Mouse (Mus musculus) MEL (cell line): ENCODE measurements around the gene Utp11.

Experiments
- CTCF ChIP-seq, 3 experiments: IDR thresholded peaks in 2 of 3; conservative IDR thresholded peaks in 1 of 3; 2 replicates each; pipeline ENCODE4 v1.5.1; 2011 to 2012; ENCODE audit warnings: low read length in 3 of 3, low read depth in 2 of 3, mild to moderate bottlenecking in 2 of 3, improper control_type of control experiment in 1 of 3, inconsistent platforms in 1 of 3, mixed read lengths in 1 of 3, moderate library complexity in 1 of 3; ENCODE audit not compliant: control insufficient read depth in 1 of 3, insufficient read depth in 1 of 3, poor library complexity in 1 of 3, severe bottlenecking in 1 of 3
- EP300 ChIP-seq, 2 experiments: IDR thresholded peaks; 2 replicates each; pipeline ENCODE4 v1.6.1; 2011; ENCODE audit warnings: improper control_type of control experiment in 2 of 2, low read length in 2 of 2, low read depth in 1 of 2, mild to moderate bottlenecking in 1 of 2
- GATA1 ChIP-seq: IDR thresholded peaks from 2 replicates; pipeline ENCODE4 v1.6.1; 2011; ENCODE audit warnings: low read depth, low read length, improper control_type of control experiment
- MYB ChIP-seq: IDR thresholded peaks from 2 replicates; pipeline ENCODE4 v1.6.1; 2011; ENCODE audit warnings: mild to moderate bottlenecking, low read depth, low read length, improper control_type of control experiment
- NELFE ChIP-seq: IDR thresholded peaks from 2 replicates; pipeline ENCODE4 v1.6.1; 2011; ENCODE audit warnings: low read depth, low read length, improper control_type of control experiment
- POLR2A ChIP-seq, 2 experiments: IDR thresholded peaks; 2 replicates each; pipeline ENCODE4 v1.6.1; 2011 to 2012; ENCODE audit warnings: low read length in 2 of 2, mild to moderate bottlenecking in 2 of 2, control low read depth in 1 of 2, improper control_type of control experiment in 1 of 2, low read depth in 1 of 2, moderate library complexity in 1 of 2; ENCODE audit not compliant: control insufficient read depth in 1 of 2, insufficient read depth in 1 of 2, poor library complexity in 1 of 2
- TAL1 ChIP-seq: IDR thresholded peaks from 2 replicates; pipeline ENCODE4 v1.6.1; 2012; ENCODE audit warnings: mild to moderate bottlenecking, inconsistent platforms, low read length, moderate library complexity, mixed read lengths
- USF2 ChIP-seq, 2 experiments: IDR thresholded peaks; 2 replicates each; pipeline ENCODE4 v1.6.1; 2011 to 2012; ENCODE audit warnings: improper control_type of control experiment in 2 of 2, low read length in 2 of 2, borderline replicate concordance in 1 of 2, inconsistent platforms in 1 of 2, low read depth in 1 of 2, mild to moderate bottlenecking in 1 of 2; ENCODE audit not compliant: insufficient read depth in 1 of 2
- ZNF384 ChIP-seq: IDR thresholded peaks from 2 replicates; pipeline ENCODE4 v1.6.1; 2012; ENCODE audit warnings: low read depth, mild to moderate bottlenecking, inconsistent platforms, low read length, improper control_type of control experiment

GRCm38 (mm10) chr4:124664185-124664584 lies 29.2 kb downstream of the Utp11 start:
- no peak for TF ChIP-seq CTCF (IDR thresholded peaks at IDR 0.05 in 2 of 3, conservative IDR thresholded peaks at IDR 0.05 in 1 of 3; ENCODE audit: control insufficient read depth in 1 of 3, insufficient read depth in 1 of 3, low read depth in 2 of 3, low read length in 3 of 3, poor library complexity in 1 of 3, severe bottlenecking in 1 of 3)
- TF ChIP-seq GATA1, result no peak
- no peak for TF ChIP-seq MYB
- TF ChIP-seq POLR2A (IDR thresholded peaks at IDR 0.05; ENCODE audit: control insufficient read depth in 1 of 2, insufficient read depth in 1 of 2, low read depth in 1 of 2, low read length in 2 of 2, poor library complexity in 1 of 2), result no peak
- no peak for TF ChIP-seq ZNF384
- TF ChIP-seq USF2 (IDR thresholded peaks at IDR 0.05; ENCODE audit: borderline replicate concordance in 1 of 2, insufficient read depth in 1 of 2, low read depth in 1 of 2, low read length in 2 of 2), result no peak
- TF ChIP-seq NELFE, result no peak
- TF ChIP-seq EP300 (IDR thresholded peaks at IDR 0.05; ENCODE audit: low read depth in 1 of 2, low read length in 2 of 2), result no peak
- TF ChIP-seq TAL1, result no peak
